Mouse (Mus musculus) spleen, adult 2 months (tissue): ENCODE measurements around the gene Btg1-ps2. TPM values are rescaled to one million over a fixed set of nuclear protein-coding genes. Genes with fewer than 3 reads are reported as not detected.
"Not testable (repeated sequence)": the region's sequence is repeated elsewhere in the genome, so short reads cannot be mapped to it uniquely, and the experiment has no call there.

Source experiments
- DNase-seq, 2 experiments: peaks; one replicate each; pipeline versions ENCODE4 v3.0.0 to v3.0.0-alpha.2; 2012 to 2021; ENCODE audit warnings: low spot score in 2 of 2, low read depth in 1 of 2
- H3K27ac ChIP-seq: fragments of 200-500 bp; 2 replicates; pipeline ENCODE4 v1.5.1; 2012; ENCODE audit warnings: low read length, inconsistent platforms; ENCODE audit not compliant: insufficient read depth
- H3K27me3 ChIP-seq: fragments of 200-500 bp; 2 replicates; pipeline ENCODE4 v1.6.1; 2012; ENCODE audit warnings: mild to moderate bottlenecking, moderate library complexity, low read length, inconsistent platforms; ENCODE audit not compliant: control insufficient read depth, insufficient read depth
- H3K36me3 ChIP-seq: fragments of 200-500 bp; 2 replicates; pipeline ENCODE4 v1.6.1; 2012; ENCODE audit warnings: mild to moderate bottlenecking, low read length, inconsistent platforms; ENCODE audit not compliant: control insufficient read depth, insufficient read depth
- H3K4me1 ChIP-seq: fragments of 200-500 bp; 2 replicates; pipeline ENCODE4 v1.6.1; 2011; ENCODE audit warnings: inconsistent platforms; ENCODE audit not compliant: control insufficient read depth, insufficient read depth, insufficient read length
- H3K4me3 ChIP-seq: fragments of 200-500 bp; 2 replicates; pipeline ENCODE4 v1.5.1; 2011; ENCODE audit warnings: mild to moderate bottlenecking, inconsistent platforms; ENCODE audit not compliant: insufficient read depth, insufficient read length; ENCODE audit errors: extremely low read depth
- CTCF ChIP-seq: fragments of 200-500 bp; IDR thresholded peaks from 2 replicates; pipeline ENCODE4 v1.5.1; 2011; ENCODE audit warnings: mild to moderate bottlenecking, inconsistent platforms; ENCODE audit not compliant: insufficient read depth, insufficient read length, insufficient replicate concordance; ENCODE audit errors: extremely low read depth
- POLR2A ChIP-seq: fragments of 200-500 bp; IDR thresholded peaks from 2 replicates; pipeline ENCODE4 v1.6.1; 2011; ENCODE audit warnings: low read depth, low read length, inconsistent platforms
- WGBS: fragments of 180-500 bp; shearing (Covaris S2); methylation state at CpG from one replicate; pipeline ENCODE4 v1.1.7; 2018; 5-methylcytosine and 5-hydroxymethylcytosine counted together
- polyA plus RNA-seq: library from polyadenylated mRNA; depleted of rRNA; stranded (reverse); fragments of >200 nt; gene quantifications from 2 replicates; pipeline ENCODE4 v1.2.3, GENCODE M21; 2012; rRNA removed

Gene Btg1-ps2
- polyA plus RNA-seq, result 0.52 and 1.8 TPM in 2 replicates

DNA sequence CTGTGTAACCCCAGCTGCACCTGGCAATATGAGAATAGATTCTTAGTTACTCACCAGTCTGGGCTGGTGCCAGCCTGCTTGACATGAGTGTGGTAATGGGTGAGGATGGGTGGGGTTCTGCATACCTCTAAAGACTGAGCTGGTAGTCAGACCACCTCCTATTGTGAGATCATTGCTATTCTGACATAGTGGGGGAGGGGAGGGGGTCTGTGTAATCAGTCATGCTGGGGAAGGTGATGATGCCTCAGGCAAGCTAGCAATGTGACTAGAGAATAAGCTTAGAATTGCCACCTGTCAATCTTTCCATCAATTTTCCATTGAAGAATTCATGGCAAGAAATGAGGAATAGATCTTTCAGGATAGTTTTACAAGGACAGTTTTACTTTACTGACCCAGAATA, at the start of gene Btg1-ps2:
Btg1-ps2 (minus strand) TSS at position 101 of the 400 bp plus-strand sequence.
- not testable (repeated sequence) for H3K27me3 ChIP-seq, DNase-seq, H3K27ac ChIP-seq, H3K4me1 ChIP-seq, H3K4me3 ChIP-seq, H3K36me3 ChIP-seq

- no peak for DNase-seq
- WGBS, result 86% methylated on average over 9 of the region's 9 CpGs
- no peak within 1 kb of the TSS for H3K4me3 ChIP-seq
- no peaks in the 10 kb centered on the region for H3K4me1 ChIP-seq
- H3K27me3 ChIP-seq, result no peaks in the 10 kb centered on the region
- H3K27ac ChIP-seq, result no peak within 1 kb of the TSS
- H3K36me3 ChIP-seq, result no peaks in the 10 kb centered on the region
- TF ChIP-seq CTCF (no peak), POLR2A (no peak)
Measured at GRCm38 (mm10) chrX:38085041-38085440, 42.1 kb upstream of the Btg1-ps2 start, which contains the start of gene Rhox11. Gene Rhox11 (minus strand): TSS chrX:38085141.

DNA sequence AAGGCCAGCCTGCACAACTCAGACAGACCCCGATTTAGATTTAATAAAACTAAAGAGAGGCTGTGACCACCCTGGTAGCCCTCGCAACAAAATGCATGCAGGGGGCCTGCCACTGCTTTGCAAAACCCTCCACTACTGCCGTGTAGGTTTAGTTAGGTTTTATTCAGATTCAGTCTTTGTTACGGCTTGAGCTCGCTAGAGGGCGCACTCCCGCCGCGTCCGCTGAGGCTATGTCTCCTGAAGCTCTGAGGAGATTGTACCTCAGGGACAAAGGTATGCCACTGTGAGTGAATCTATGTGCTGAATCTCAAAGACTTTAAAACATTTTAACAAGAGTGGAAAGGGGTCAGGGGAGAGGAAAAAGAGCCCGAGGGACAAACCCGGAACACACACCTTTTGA, 41.3 kb upstream of the Btg1-ps2 start:
- Histone ChIP-seq H3K36me3 (no peaks in the 10 kb centered on the region), H3K27me3 (no peaks in the 10 kb centered on the region), H3K27ac (no peak overlapping the region), H3K4me1 (no peaks in the 10 kb centered on the region), H3K4me3 (no peak overlapping the region)
- DNase-seq, result peak in 1 of 2 experiments; percentile 3
- 25% methylated on average over 12 of the region's 12 CpGs for WGBS
- TF ChIP-seq POLR2A, result no peak
- TF ChIP-seq CTCF, result peak; percentile 30; the same call in 1 of the 2 replicates

- TF ChIP-seq CTCF, result no peak
- TF ChIP-seq POLR2A, result no peak
- Histone ChIP-seq H3K27ac (no peak within 1 kb of the TSS), H3K36me3 (no peaks in the 10 kb centered on the region), H3K4me1 (no peaks in the 10 kb centered on the region), H3K27me3 (no peaks in the 10 kb centered on the region), H3K4me3 (no peak within 1 kb of the TSS)
- WGBS, result 92% methylated on average over 11 of the region's 11 CpGs
- DNase-seq, result no peak
Measured at GRCm38 (mm10) chrX:38066175-38066574, 23.3 kb upstream of the Btg1-ps2 start, which contains the start of gene Rhox10. Gene Rhox10 (plus strand): TSS chrX:38066475.

DNA sequence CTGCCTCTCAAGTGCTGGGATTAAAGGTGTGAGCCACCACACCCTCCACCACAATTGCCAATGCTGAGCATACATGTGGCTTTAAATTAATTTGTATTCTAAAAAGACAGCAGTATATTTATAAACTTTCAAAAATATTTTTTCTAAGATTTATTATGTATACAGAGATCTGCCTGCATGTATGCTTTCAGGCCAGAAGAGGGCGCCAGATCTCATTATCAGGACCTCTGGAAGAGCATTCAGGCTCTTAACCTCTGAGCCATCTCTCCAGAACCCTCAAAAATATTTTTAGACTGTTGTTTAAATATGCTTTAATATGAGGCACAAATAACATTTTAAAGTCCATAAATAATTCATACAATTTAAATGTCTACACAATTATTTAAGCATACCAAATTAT, 18.6 kb upstream of the Btg1-ps2 start:
- Histone ChIP-seq H3K27me3 (no peaks in the 10 kb centered on the region), H3K36me3 (no peaks in the 10 kb centered on the region), H3K4me1 (no peaks in the 10 kb centered on the region), H3K4me3 (no peak overlapping the region), H3K27ac (no peak overlapping the region)
- TF ChIP-seq CTCF (no peak), POLR2A (no peak)
- WGBS, result 4% methylated on average over 1 of the region's 1 CpGs
- DNase-seq, result no peak

DNA sequence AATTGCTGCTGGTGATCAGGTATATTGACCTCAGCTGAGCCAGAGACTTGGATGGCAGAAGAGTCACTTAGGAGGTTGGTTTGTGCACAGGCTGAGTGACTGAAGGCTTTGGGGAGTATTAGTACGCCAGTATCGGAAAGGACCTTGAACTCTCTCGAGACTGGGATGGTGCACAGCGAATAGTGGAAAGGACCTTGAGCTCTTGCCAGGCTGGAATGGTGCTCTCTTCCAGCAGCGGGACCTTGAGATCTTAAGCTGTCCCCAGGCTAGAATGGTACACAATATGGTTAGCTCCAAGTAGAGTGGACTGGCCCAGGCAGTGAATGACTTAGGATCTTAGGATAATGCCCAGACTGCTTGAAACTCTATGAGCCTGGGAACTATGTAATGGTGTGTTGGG, 3.2 kb downstream of the Btg1-ps2 start:
- H3K27ac ChIP-seq, result no peak overlapping the region
- no peaks in the 10 kb centered on the region for H3K27me3 ChIP-seq
- no peaks in the 10 kb centered on the region for H3K36me3 ChIP-seq
- no peak overlapping the region for H3K4me3 ChIP-seq
- WGBS, result 86% methylated on average over 5 of the region's 5 CpGs
- no peak for DNase-seq
- TF ChIP-seq CTCF (no peak), POLR2A (no peak)
- no peaks in the 10 kb centered on the region for H3K4me1 ChIP-seq

- Histone ChIP-seq H3K27me3 (no peaks in the 10 kb centered on the region), H3K4me1 (no peaks in the 10 kb centered on the region), H3K27ac (no peak overlapping the region), H3K36me3 (no peaks in the 10 kb centered on the region), H3K4me3 (no peak overlapping the region)
- no peak for TF ChIP-seq CTCF
- TF ChIP-seq POLR2A, result no peak
- WGBS, result 74% methylated on average over 2 of the region's 2 CpGs
- no peak for DNase-seq
Measured at GRCm38 (mm10) chrX:38033841-38034240, 9.1 kb downstream of the Btg1-ps2 start.

DNA sequence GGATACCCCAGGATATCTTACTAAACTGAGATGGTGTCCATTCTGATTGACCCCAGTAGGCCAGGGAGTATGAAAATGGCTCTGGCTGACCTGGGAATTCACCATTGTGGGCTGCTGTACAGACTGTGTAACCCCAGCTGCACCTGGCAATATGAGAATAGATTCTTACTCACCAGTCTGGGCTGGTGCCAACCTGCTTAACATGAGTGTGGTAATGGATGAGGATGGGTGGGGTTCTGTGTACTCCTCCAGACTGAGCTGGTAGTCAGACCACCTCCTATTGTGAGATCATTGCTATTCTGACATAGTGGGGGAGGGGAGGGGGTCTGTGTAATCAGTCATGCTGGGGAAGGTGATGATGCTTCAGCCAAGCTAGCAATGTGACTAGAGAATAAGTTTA, 24.3 kb downstream of the Btg1-ps2 start, which contains the start of gene Btg1-ps1:
Btg1-ps1 (minus strand) TSS at position 219 of the 400 bp plus-strand sequence.
- H3K4me1 ChIP-seq, H3K27me3 ChIP-seq, H3K27ac ChIP-seq, H3K36me3 ChIP-seq, H3K4me3 ChIP-seq, DNase-seq: not testable (repeated sequence)
